ENCODE assay signal across 18 mouse cellular contexts in genomic region chr11:68979320-68979733, GRCm38 (mm10). TPM values are rescaled to one million over a fixed set of nuclear protein-coding genes. Genes with fewer than 3 reads are reported as not detected.
DNase-seq lines count a peak whose midpoint lies in the region; ATAC-seq lines count a peak whose summit lies in the region.
"Had no signal": no experiment of that assay in that cellular context is flagged by ENCODE, and none has a peak within 500 bp of the region (broad histone marks: within the 10 kb centered on the region; RNA-seq: fewer than 3 reads in every experiment).

No protein-coding gene starts in this region.

- 0 out of 2 replicates have a peak, but pooled peaks have one; percentile 23 for ATAC-seq in heart, embryonic 16.5 days (replicated peaks; ENCODE audit: extremely low read depth, insufficient read depth, low FRiP score)
- no peak for ATAC-seq in heart, embryonic 11.5 days (replicated peaks; ENCODE audit: insufficient number of reproducible peaks, low FRiP score, low TSS enrichment)
- ATAC-seq in intestine, embryonic 15.5 days = peak; percentile 63
- ATAC-seq in stomach, embryonic 14.5 days (ENCODE audit: insufficient number of reproducible peaks, insufficient read depth, low FRiP score, low read depth) = peak; percentile 84
- ATAC-seq in midbrain, embryonic 15.5 days (replicated peaks) = no peak
- ATAC-seq: activated CD4-positive, CD25-positive, alpha-beta regulatory T cell, adult 4 months; Patski had no signal

- 0 out of 2 replicates have a peak overlapping the region, but pooled peaks have one; percentile 15 for H3K27ac ChIP-seq in heart, embryonic 16.5 days (ENCODE audit: low read length)
- H3K27ac ChIP-seq in heart, embryonic 11.5 days (ENCODE audit: low read depth, low read length) = no peak overlapping the region
- H3K27ac ChIP-seq in intestine, embryonic 15.5 days = peak overlapping the region; percentile 62
- H3K27ac ChIP-seq in stomach, embryonic 14.5 days (ENCODE audit: low read length) = peak overlapping the region; percentile 52; the same call in 1 of the 2 replicates
- no peak overlapping the region for H3K27ac ChIP-seq in midbrain, embryonic 15.5 days
- H3K27ac ChIP-seq: hindbrain, embryonic 10.5 days; limb, embryonic 15.5 days; midbrain, embryonic 10.5 days had no signal

- H3K9ac ChIP-seq in heart, embryonic 16.5 days (ENCODE audit: low read length) = no peak overlapping the region
- no peak overlapping the region for H3K9ac ChIP-seq in heart, embryonic 11.5 days (ENCODE audit: low read depth, low read length)
- no peak overlapping the region for H3K9ac ChIP-seq in intestine, embryonic 15.5 days
- no peak overlapping the region for H3K9ac ChIP-seq in stomach, embryonic 14.5 days (replicated peaks; ENCODE audit: low read depth, low read length)
- no peak overlapping the region for H3K9ac ChIP-seq in midbrain, embryonic 15.5 days
- H3K9ac ChIP-seq: limb, embryonic 15.5 days had no signal

- H3K4me1 ChIP-seq in heart, embryonic 16.5 days (ENCODE audit: control insufficient read depth, insufficient read depth, low read length) = no peaks in the 10 kb centered on the region
- no peaks in the 10 kb centered on the region for H3K4me1 ChIP-seq in heart, embryonic 11.5 days (ENCODE audit: control insufficient read depth, insufficient read depth, low read length)
- no peaks in the 10 kb centered on the region for H3K4me1 ChIP-seq in intestine, embryonic 15.5 days (replicated peaks)
- no peaks in the 10 kb centered on the region for H3K4me1 ChIP-seq in stomach, embryonic 14.5 days (ENCODE audit: control insufficient read depth, insufficient read depth, low read length)
- no peaks in the 10 kb centered on the region for H3K4me1 ChIP-seq in midbrain, embryonic 15.5 days

- H3K4me2 ChIP-seq in heart, embryonic 16.5 days (ENCODE audit: low read depth, low read length) = no peak overlapping the region
- H3K4me2 ChIP-seq in heart, embryonic 11.5 days = no peak overlapping the region
- H3K4me2 ChIP-seq in intestine, embryonic 15.5 days (replicated peaks) = no peak overlapping the region
- no peak overlapping the region for H3K4me2 ChIP-seq in stomach, embryonic 14.5 days (replicated peaks; ENCODE audit: low read depth, low read length)
- H3K4me2 ChIP-seq in midbrain, embryonic 15.5 days = no peak overlapping the region
- H3K4me2 ChIP-seq: limb, embryonic 15.5 days had no signal

- DNase-seq in A20 (ENCODE audit: low read depth, low spot score) = peak; percentile 20
- DNase-seq in cerebellum, postnatal 10 days = no peak
- no peak for DNase-seq in heart, adult 9 months (ENCODE audit: low spot score in 2 of 2)
- DNase-seq: adrenal gland, postnatal 25 days; B cell, adult 2 months; cerebellum, adult 9-10 months; lung, postnatal 10 days; thymus, postnatal 25 days had no signal

- no peaks in the 10 kb centered on the region for H3K9me3 ChIP-seq in heart, embryonic 16.5 days (replicated peaks; ENCODE audit: control insufficient read depth, low read length)
- H3K9me3 ChIP-seq in heart, embryonic 11.5 days (replicated peaks; ENCODE audit: control insufficient read depth, low read length) = no peaks in the 10 kb centered on the region
- H3K9me3 ChIP-seq in intestine, embryonic 15.5 days = no peaks in the 10 kb centered on the region
- H3K9me3 ChIP-seq in stomach, embryonic 14.5 days (ENCODE audit: control insufficient read depth, low read depth, low read length) = no peaks in the 10 kb centered on the region
- H3K9me3 ChIP-seq in midbrain, embryonic 15.5 days = no peaks in the 10 kb centered on the region
- H3K9me3 ChIP-seq: hindbrain, embryonic 10.5 days; limb, embryonic 15.5 days; midbrain, embryonic 10.5 days had no signal

- no peaks in the 10 kb centered on the region for H3K27me3 ChIP-seq in heart, embryonic 16.5 days (ENCODE audit: control insufficient read depth, insufficient read depth, low read length)
- H3K27me3 ChIP-seq in heart, embryonic 11.5 days (ENCODE audit: control insufficient read depth, insufficient read depth, low read length) = no peaks in the 10 kb centered on the region
- no peaks in the 10 kb centered on the region for H3K27me3 ChIP-seq in intestine, embryonic 15.5 days (replicated peaks)
- no peaks in the 10 kb centered on the region for H3K27me3 ChIP-seq in stomach, embryonic 14.5 days (ENCODE audit: control insufficient read depth, insufficient read depth, low read length)
- H3K27me3 ChIP-seq in midbrain, embryonic 15.5 days (replicated peaks) = no peaks in the 10 kb centered on the region
- H3K27me3 ChIP-seq: limb, embryonic 15.5 days; Patski had no signal

- 38% methylated on average over 5 of the region's 5 CpGs for WGBS in heart, embryonic 16.5 days
- WGBS in heart, embryonic 11.5 days (ENCODE audit: insufficient replicate concordance) = 46% methylated on average over 5 of the region's 5 CpGs
- 49% methylated on average over 5 of the region's 5 CpGs for WGBS in intestine, embryonic 15.5 days
- 45% methylated on average over 5 of the region's 5 CpGs for WGBS in stomach, embryonic 14.5 days
- 72% methylated on average over 5 of the region's 5 CpGs for WGBS in midbrain, embryonic 15.5 days

- H3K4me3 ChIP-seq in heart, embryonic 16.5 days (ENCODE audit: low read length) = no peak overlapping the region
- no peak overlapping the region for H3K4me3 ChIP-seq in heart, embryonic 11.5 days (ENCODE audit: low read depth, low read length)
- H3K4me3 ChIP-seq in intestine, embryonic 15.5 days (replicated peaks) = no peak overlapping the region
- H3K4me3 ChIP-seq in stomach, embryonic 14.5 days (ENCODE audit: low read depth, low read length) = no peak overlapping the region
- no peak overlapping the region for H3K4me3 ChIP-seq in midbrain, embryonic 15.5 days
- H3K4me3 ChIP-seq: hindbrain, embryonic 10.5 days; limb, embryonic 15.5 days; midbrain, embryonic 10.5 days had no signal

- no peaks in the 10 kb centered on the region for H3K36me3 ChIP-seq in heart, embryonic 16.5 days (ENCODE audit: control insufficient read depth, insufficient read depth)
- H3K36me3 ChIP-seq in heart, embryonic 11.5 days (ENCODE audit: control insufficient read depth, insufficient read depth, low read length) = no peaks in the 10 kb centered on the region
- H3K36me3 ChIP-seq in intestine, embryonic 15.5 days = no peaks in the 10 kb centered on the region
- no peaks in the 10 kb centered on the region for H3K36me3 ChIP-seq in stomach, embryonic 14.5 days (ENCODE audit: control insufficient read depth, insufficient read depth, low read length)
- no peaks in the 10 kb centered on the region for H3K36me3 ChIP-seq in midbrain, embryonic 15.5 days (replicated peaks)
- H3K36me3 ChIP-seq: hindbrain, embryonic 10.5 days; limb, embryonic 15.5 days; midbrain, embryonic 10.5 days had no signal

RNA-seq across cellular contexts. Expression of gene Rangrf, which starts 4.3 kb away (rescaled TPM):
- polyA plus RNA-seq in heart, embryonic 16.5 days (2015; fragmentation: Nextera tagmentation; extraction: Ambion mirVana) = 79.2 and 84.3 TPM in 2 replicates
- polyA plus RNA-seq in heart, embryonic 11.5 days (2014; fragmentation: Nextera tagmentation; extraction: Ambion mirVana) = 67.0 and 70.6 TPM in 2 replicates
- 61.4 and 62.2 TPM in 2 replicates for polyA plus RNA-seq in intestine, embryonic 15.5 days (2015; fragmentation: Nextera tagmentation; extraction: Ambion mirVana)
- polyA plus RNA-seq in stomach, embryonic 14.5 days (2014; fragmentation: Nextera tagmentation; extraction: Ambion mirVana) = 58.9 and 63.6 TPM in 2 replicates
- 22.0 and 22.7 TPM in 2 replicates for polyA plus RNA-seq in midbrain, embryonic 15.5 days (2015; fragmentation: Nextera tagmentation; extraction: Ambion mirVana)

RNA-seq across cellular contexts. Expression of gene Slc25a35, which starts 11.4 kb away (rescaled TPM):
- polyA plus RNA-seq in heart, embryonic 16.5 days (2015; fragmentation: Nextera tagmentation; extraction: Ambion mirVana) = 1.7 and 2.2 TPM in 2 replicates
- 1.5 and 1.6 TPM in 2 replicates for polyA plus RNA-seq in heart, embryonic 11.5 days (2014; fragmentation: Nextera tagmentation; extraction: Ambion mirVana)
- 2.7 and 2.8 TPM in 2 replicates for polyA plus RNA-seq in intestine, embryonic 15.5 days (2015; fragmentation: Nextera tagmentation; extraction: Ambion mirVana)
- 4.1 and 5.4 TPM in 2 replicates for polyA plus RNA-seq in stomach, embryonic 14.5 days (2014; fragmentation: Nextera tagmentation; extraction: Ambion mirVana)
- 1.3 and 1.6 TPM in 2 replicates for polyA plus RNA-seq in midbrain, embryonic 15.5 days (2015; fragmentation: Nextera tagmentation; extraction: Ambion mirVana)

RNA-seq across cellular contexts. Expression of gene Arhgef15, which starts 22.0 kb away (rescaled TPM):
- polyA plus RNA-seq in heart, embryonic 16.5 days (2015; fragmentation: Nextera tagmentation; extraction: Ambion mirVana) = 13.1 and 15.4 TPM in 2 replicates
- 9.0 and 12.3 TPM in 2 replicates for polyA plus RNA-seq in heart, embryonic 11.5 days (2014; fragmentation: Nextera tagmentation; extraction: Ambion mirVana)
- polyA plus RNA-seq in intestine, embryonic 15.5 days (2015; fragmentation: Nextera tagmentation; extraction: Ambion mirVana) = 8.1 and 8.6 TPM in 2 replicates
- 10.9 and 13.0 TPM in 2 replicates for polyA plus RNA-seq in stomach, embryonic 14.5 days (2014; fragmentation: Nextera tagmentation; extraction: Ambion mirVana)
- 24.2 and 28.7 TPM in 2 replicates for polyA plus RNA-seq in midbrain, embryonic 15.5 days (2015; fragmentation: Nextera tagmentation; extraction: Ambion mirVana)

RNA-seq across cellular contexts. Expression of gene Pfas, which starts 28.9 kb away (rescaled TPM):
- 16.7 and 19.2 TPM in 2 replicates for polyA plus RNA-seq in heart, embryonic 16.5 days (2015; fragmentation: Nextera tagmentation; extraction: Ambion mirVana)
- polyA plus RNA-seq in heart, embryonic 11.5 days (2014; fragmentation: Nextera tagmentation; extraction: Ambion mirVana) = 17.3 and 24.0 TPM in 2 replicates
- polyA plus RNA-seq in intestine, embryonic 15.5 days (2015; fragmentation: Nextera tagmentation; extraction: Ambion mirVana) = 29.7 and 32.1 TPM in 2 replicates
- polyA plus RNA-seq in stomach, embryonic 14.5 days (2014; fragmentation: Nextera tagmentation; extraction: Ambion mirVana) = 31.8 and 36.6 TPM in 2 replicates
- 16.9 and 18.7 TPM in 2 replicates for polyA plus RNA-seq in midbrain, embryonic 15.5 days (2015; fragmentation: Nextera tagmentation; extraction: Ambion mirVana)

RNA-seq across cellular contexts. Expression of gene Ctc1, which starts 36.4 kb away (rescaled TPM):
- 44.4 and 49.5 TPM in 2 replicates for polyA plus RNA-seq in heart, embryonic 16.5 days (2015; fragmentation: Nextera tagmentation; extraction: Ambion mirVana)
- 41.3 and 48.3 TPM in 2 replicates for polyA plus RNA-seq in heart, embryonic 11.5 days (2014; fragmentation: Nextera tagmentation; extraction: Ambion mirVana)
- polyA plus RNA-seq in intestine, embryonic 15.5 days (2015; fragmentation: Nextera tagmentation; extraction: Ambion mirVana) = 35.1 and 38.6 TPM in 2 replicates
- 45.0 and 47.3 TPM in 2 replicates for polyA plus RNA-seq in stomach, embryonic 14.5 days (2014; fragmentation: Nextera tagmentation; extraction: Ambion mirVana)
- polyA plus RNA-seq in midbrain, embryonic 15.5 days (2015; fragmentation: Nextera tagmentation; extraction: Ambion mirVana) = 67.0 and 73.5 TPM in 2 replicates

Comparison
In these comparisons a context has a peak if more than half of its experiments do, and no peak if none do; other contexts are left out.
1. ATAC-seq: peak in heart, embryonic 16.5 days (single experiment), intestine, embryonic 15.5 days (single experiment) and stomach, embryonic 14.5 days (single experiment); none in heart, embryonic 11.5 days (single experiment) and midbrain, embryonic 15.5 days (single experiment).
2. H3K27ac ChIP-seq: peak in heart, embryonic 16.5 days (single experiment), intestine, embryonic 15.5 days (single experiment) and stomach, embryonic 14.5 days (single experiment); none in heart, embryonic 11.5 days (single experiment) and midbrain, embryonic 15.5 days (single experiment).